Mouse (Mus musculus) cerebellum, postnatal 4 days (tissue): ENCODE measurements around the gene Hepacam2.
"Not testable (repeated sequence)": the region's sequence is repeated elsewhere in the genome, so short reads cannot be mapped to it uniquely, and the experiment has no call there.

ENCODE experiments used
- DNase-seq, 2 experiments: peaks; one replicate each; pipeline ENCODE4 v3.0.0; 2022; ENCODE audit warnings: low spot score in 2 of 2, mixed read lengths in 1 of 2

Hepacam2 gene

DNA sequence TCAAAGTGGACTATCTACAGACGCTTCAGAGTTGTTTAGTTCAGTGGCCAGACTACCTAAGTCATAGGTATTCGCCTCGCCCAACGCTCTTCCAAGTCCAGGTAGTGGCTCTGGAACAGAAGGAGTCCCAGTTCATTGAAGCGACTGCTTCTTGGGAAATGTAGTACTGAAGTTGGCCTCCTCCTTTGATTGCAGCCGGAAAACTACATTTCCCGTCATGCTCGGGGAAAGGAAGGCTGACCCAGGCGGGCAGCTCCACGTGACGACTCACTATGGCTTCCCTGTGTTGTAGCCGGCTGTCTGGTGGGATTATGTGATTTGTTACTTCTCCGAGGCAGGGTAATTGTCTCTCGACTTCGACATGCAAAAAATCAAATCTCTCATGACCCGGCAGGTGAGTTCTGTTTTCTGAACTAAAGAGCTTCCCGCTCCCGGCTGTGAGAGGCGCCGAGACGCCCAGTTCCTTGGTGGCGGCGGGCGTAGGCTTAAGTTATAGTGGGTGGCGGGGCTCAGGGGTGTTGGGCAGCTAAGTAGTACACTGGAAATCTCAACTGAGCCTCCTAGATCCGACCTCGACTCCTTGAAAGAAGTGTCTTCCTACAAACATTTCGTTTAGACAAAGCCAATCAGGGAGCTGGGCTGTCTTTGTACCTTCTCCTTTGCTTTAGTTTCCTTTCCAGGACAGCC is at the start of gene Hepacam2, which contains the start of gene Vps50:
Gene Hepacam2, minus strand, starts transcription at position 137 of the 687 bp plus-strand sequence.
Gene Vps50, plus strand, starts transcription at position 221 of the 687 bp plus-strand sequence.
- DNase-seq, result peak; percentile 66 to 80

DNA sequence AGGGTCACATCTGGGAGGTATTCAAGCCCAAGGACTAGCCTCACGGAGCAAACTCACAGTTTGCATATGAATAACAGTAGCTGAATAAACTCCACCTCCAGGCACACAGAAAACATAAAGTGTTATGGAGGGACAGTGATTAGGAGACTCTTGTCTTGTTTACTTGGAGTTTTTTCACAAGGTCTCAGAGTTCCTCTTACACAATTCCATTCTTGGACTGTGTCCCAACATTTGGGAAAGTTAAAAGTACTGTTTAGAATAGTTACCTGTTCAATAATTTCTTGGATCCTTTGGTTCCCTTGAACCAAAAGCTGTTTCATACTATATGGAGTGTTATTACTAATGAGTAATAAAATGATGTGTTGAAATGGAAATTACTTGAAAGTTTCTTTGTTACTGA is 46.9 kb upstream of the Hepacam2 start:
- no peak for DNase-seq

DNA sequence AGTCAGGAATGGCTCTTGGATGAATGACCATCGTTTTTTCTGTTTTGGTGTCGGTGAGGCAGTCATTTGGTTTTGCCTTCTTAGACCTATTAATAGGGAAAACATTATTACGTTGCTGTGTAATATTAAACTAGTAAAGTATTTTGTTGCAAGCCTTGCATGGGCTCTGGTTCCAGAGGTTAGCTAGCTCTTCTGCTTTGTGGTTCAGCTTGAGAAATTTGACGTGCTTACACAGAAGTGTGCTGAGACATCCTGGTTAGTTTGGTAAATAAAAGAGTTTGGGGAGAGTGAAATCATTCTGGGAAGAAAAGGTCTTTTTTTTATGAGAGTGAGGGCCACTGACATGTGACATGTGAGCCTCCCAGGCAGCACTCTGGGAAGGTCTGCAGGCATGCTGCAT is 45.8 kb upstream of the Hepacam2 start:
- DNase-seq, result no peak

DNA sequence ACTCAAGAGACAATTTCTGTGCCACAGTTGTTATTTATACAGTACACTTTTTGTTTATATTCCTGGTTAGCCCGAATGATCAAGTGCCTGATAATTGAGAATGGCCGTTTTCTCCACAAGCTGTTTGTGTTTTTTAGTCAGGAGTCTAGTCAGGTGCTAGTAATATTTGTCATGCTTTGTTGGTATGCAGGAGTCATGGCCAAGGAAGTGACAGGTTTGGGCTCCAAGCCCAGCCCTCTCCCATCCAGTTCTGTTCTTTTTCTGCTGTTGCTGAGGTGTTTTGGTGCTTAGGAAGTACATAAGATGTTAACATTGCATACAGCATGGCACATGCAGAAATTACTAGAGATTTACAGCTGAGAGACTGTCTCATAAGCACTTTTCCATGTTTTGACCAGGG is 41.4 kb upstream of the Hepacam2 start:
- no peak for DNase-seq

DNA sequence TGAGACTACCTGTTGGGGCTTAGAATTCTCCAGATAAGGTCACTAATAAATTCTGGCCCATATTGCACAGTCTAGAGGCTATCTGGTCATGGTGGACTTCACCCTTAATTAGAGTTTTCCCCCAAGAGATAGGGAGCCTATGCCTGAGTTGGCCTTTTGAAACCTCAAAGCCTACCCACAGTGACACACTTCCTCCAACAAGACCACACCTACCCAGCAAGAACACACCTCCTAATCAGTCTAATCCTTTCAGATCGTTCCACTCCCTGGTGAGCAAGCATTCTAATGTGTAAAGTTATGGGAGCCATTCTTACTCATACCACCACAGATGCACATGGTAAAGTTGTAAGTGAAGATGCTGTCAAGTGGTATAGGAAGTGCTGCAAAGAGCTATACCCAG is 38.0 kb upstream of the Hepacam2 start:
- no peak for DNase-seq

DNA sequence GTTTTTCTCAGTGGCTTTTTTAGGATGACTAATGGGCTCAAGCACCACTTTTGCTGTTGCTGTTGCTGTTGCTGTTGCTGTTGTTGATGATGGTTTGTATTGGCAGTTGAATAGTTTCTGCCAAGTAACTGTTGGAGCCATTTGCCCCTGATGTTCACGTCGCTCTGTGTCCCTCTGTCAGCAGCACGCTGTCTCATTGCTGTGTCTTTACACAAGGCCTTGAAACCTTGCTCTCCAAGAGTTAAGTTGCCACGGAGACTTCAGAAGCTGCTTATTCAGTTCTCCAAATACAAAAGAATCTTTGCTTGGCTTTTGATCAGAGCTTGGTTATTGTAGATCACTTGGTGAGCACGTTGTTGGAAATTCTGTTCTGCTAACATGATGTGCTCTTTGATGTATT is 33.3 kb upstream of the Hepacam2 start:
- no peak for DNase-seq

GRCm38 (mm10) chr6:3528198-3528597 is 30.1 kb upstream of the Hepacam2 start:
- no peak for DNase-seq

DNA sequence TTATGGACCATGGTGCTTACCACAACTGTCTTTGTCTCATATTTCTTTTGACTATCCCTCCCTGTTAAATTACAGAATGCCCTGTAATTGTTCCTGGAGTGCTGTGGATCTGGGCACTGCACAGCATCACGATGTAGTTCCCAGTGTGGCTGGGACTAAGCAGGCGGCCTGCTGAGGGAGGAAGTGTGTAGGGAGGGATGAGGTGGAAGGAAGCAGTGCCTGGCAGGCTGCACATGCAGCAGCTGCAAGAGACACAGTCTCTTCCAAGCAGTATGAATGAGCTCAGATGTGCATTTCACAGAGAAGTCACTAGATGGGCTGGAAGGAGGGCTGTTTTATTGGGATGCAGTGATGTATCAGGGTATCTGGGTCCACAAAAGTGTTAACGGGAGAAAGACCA is 14.5 kb upstream of the Hepacam2 start:
- peak in 1 of 2 experiments; percentile 32 for DNase-seq

DNA sequence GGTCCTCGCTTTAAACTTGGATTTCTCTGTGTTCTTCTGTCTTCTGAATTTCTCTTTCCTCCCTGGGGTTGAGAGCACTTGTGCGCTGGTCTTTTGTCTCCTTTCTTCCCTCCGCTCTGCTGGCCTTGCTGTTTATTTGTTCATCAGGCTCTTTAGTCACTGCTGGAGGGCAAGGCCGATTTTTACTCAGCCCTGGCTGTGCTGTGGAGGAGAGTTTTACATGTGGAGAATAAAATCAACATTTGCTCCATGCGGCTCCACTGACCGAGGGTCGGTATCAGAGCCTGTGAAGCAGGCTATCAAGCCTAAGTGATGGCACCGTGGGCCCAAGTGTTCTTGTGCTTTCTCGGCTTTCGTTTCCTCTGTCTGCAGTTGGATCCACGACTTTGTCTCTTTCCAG is 13.5 kb upstream of the Hepacam2 start:
- peak in 1 of 2 experiments; percentile 18 for DNase-seq

GRCm38 (mm10) chr6:3511116-3511515 is 13.0 kb upstream of the Hepacam2 start:
- no peak for DNase-seq

DNA sequence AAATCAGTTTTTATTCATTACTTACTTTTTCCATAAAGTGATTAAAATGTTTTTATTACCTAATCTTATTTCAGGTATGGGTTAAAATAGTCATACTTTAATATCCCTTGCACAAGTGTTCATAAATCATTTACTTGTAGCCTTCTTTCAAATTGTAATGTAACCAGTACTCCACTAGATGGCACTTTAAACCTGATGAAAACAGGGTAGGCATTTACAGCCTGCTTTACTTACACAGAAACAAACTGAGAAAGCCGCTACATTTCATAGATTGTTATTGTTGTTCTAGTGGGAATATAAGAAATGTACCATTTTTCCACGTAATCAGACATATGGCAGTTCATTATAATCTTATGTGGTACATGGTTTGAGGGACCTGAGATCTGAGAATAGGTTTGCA is 11.7 kb upstream of the Hepacam2 start:
- DNase-seq, result no peak

- DNase-seq, result not testable (repeated sequence)
Measured at GRCm38 (mm10) chr6:3508151-3508550, 10.1 kb upstream of the Hepacam2 start.

- DNase-seq, result no peak
Measured at GRCm38 (mm10) chr6:3507078-3507477, 9.0 kb upstream of the Hepacam2 start.

DNA sequence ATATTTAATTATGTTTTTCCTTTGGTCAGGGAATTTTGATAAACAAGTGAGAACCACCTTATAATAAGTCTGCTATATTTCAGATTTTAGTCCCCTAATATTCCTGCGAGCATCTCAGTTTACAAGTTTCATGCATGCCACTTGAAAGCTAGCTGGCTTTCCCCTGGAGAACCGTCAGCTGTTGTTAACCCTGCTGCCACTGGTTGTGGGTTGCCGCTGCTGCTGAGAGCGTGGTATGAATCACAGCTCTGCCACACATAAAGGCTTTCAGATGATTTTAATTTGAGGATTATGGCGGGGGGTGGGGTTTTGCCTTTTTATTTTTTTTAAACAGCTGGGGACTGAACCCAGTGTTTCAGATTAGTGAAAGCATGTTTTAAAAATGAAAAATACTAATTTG is 7.2 kb upstream of the Hepacam2 start:
- DNase-seq, result no peak

DNA sequence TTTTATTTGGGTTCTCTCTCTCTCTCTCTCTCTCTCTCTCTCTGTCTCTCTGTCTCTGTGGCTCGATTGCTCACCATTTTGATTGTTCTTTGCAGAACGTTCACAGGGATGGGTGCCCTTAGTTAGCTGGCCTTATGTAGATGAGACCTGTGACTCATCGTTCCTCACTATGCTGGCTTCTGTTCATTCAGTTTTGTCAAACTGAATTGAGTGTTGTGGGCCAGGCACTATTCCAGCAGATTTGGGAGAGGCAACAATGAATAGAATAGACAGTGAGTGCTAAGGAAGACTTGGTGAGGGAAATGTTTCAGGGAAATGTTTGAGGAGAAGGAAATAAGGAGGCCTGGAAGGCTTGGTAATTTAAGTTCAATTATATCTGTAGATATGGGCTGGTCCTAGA is 2.2 kb upstream of the Hepacam2 start:
- no peak for DNase-seq

DNA sequence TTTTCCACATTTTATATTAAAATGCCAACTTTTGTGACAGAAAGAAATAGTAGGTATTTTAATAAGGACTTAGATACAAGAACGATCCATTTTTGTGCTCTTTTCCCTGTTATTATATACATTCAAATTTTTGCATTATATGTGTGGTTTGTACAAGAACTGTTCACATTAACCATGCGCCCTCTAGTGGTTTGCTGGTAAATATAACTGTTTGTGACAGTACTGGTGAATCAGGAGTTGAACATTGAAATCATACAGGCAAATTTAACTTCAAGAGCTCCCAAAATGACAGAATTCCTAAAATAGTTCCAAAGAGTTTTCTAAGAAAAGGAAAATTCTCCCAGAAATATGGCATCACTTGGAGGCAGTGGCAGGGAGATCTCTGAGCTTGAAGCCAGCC is 1.9 kb downstream of the Hepacam2 start:
- DNase-seq, result peak in 1 of 2 experiments; percentile 13

DNA sequence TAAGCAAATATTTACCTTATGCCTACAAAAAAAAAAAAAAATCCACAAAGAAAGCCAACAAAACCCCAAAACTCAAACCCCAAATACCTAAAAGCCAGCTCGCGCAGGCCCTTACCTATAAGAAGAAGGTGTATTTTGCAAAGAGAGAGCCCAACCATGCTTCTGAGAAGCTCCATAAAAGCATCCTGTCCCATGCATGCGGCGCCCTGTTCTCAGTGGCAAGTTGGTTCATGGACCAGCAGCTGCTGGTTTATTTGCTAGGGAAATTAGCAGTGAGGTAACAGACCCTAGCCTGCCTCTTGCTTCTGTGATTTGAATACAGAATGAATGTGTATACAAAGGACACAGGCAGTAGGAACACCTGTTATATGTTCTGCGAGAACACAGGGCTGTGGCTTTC is 3.8 kb downstream of the Hepacam2 start:
- DNase-seq, result no peak

- no peak for DNase-seq
Measured at GRCm38 (mm10) chr6:3487355-3487754, 10.7 kb downstream of the Hepacam2 start.

DNA sequence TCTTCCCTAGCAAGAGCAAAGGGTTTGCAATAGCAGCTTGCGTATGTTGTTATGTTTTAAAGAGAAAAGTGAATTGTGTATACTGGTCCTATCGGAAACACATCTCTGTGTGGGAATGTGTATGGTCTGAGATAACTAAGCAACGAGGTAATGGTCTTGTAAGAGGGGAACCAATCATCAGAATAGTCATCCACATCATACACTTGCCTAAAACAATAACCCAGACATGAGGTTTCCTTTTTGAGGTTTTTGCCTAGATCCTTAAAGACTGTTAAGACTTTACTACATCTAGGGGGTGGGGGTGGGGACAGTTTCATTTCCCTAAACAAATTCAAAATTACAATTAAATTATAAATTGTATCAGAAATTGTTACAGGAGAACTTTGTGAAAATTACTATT is 13.0 kb downstream of the Hepacam2 start:
- DNase-seq, result no peak

GRCm38 (mm10) chr6:3481705-3482104 is 16.4 kb downstream of the Hepacam2 start:
- no peak for DNase-seq

GRCm38 (mm10) chr6:3479853-3480252 is 18.2 kb downstream of the Hepacam2 start:
- DNase-seq, result no peak

GRCm38 (mm10) chr6:3476299-3476698 is 21.8 kb downstream of the Hepacam2 start:
- DNase-seq, result no peak

GRCm38 (mm10) chr6:3470706-3471105 is 27.4 kb downstream of the Hepacam2 start:
- DNase-seq, result no peak

DNA sequence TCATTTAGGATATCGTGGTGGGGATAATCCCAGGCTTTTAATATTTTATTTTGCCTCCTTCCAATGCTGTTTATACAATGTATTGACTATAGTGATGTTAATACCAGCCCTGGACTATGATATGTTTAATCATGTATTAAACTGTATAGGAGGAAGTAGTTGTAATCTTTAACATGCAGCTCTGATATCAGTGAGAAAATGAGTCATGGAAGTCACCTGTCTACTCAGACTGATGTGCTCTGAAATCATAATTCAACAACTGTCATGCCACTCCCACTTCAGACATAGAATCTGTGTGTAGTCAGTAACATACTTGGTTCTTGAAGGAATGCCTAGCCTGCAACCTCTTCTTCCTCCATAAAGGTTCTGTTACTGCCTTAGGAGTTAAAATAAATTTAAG is 29.5 kb downstream of the Hepacam2 start:
- DNase-seq, result no peak
